Comparison of ENCODE assay signal across 9 mouse cellular contexts in genomic region chr7:99797911-99798647, GRCm38 (mm10). TPM values are rescaled to one million over a fixed set of nuclear protein-coding genes. Genes with fewer than 3 reads are reported as not detected.
DNase-seq lines count a peak whose midpoint lies in the region; ATAC-seq and TF ChIP-seq lines count a peak whose summit lies in the region.
"Had no signal": no experiment of that assay in that cellular context is flagged by ENCODE, and none has a peak within 500 bp of the region (broad histone marks: within the 10 kb centered on the region; RNA-seq: fewer than 3 reads in every experiment).

No protein-coding gene starts in this region.

- peak; percentile 86 for TF ChIP-seq CTCF in heart, postnatal 0 days (IDR thresholded peaks at IDR 0.05; ENCODE audit: low read depth)
- peak; percentile 87 for TF ChIP-seq CTCF in stomach, postnatal 0 days (IDR thresholded peaks at IDR 0.05; ENCODE audit: low read depth)

- no peak overlapping the region for H3K4me3 ChIP-seq in intestine, embryonic 14.5 days (ENCODE audit: low read depth, low read length)
- H3K4me3 ChIP-seq in intestine, embryonic 16.5 days (ENCODE audit: low read length): no peak overlapping the region
- H3K4me3 ChIP-seq in heart, postnatal 0 days (ENCODE audit: low read depth, low read length): no peak overlapping the region
- H3K4me3 ChIP-seq in midbrain, embryonic 10.5 days: no peak overlapping the region
- no peak overlapping the region for H3K4me3 ChIP-seq in stomach, postnatal 0 days (ENCODE audit: low read depth, low read length)
- H3K4me3 ChIP-seq: embryonic facial prominence, embryonic 13.5 days had no signal

- no peaks in the 10 kb centered on the region for H3K9me3 ChIP-seq in intestine, embryonic 14.5 days (ENCODE audit: control insufficient read depth, low read length)
- H3K9me3 ChIP-seq in intestine, embryonic 16.5 days (ENCODE audit: control insufficient read depth, low read length): no peaks in the 10 kb centered on the region
- H3K9me3 ChIP-seq in heart, postnatal 0 days (replicated peaks; ENCODE audit: control insufficient read depth, low read length): no peaks in the 10 kb centered on the region; the same call in 1 of the 2 replicates
- H3K9me3 ChIP-seq in midbrain, embryonic 10.5 days (replicated peaks): no peaks in the 10 kb centered on the region
- H3K9me3 ChIP-seq in stomach, postnatal 0 days (ENCODE audit: control insufficient read depth, low read length): no peaks in the 10 kb centered on the region

- no peaks in the 10 kb centered on the region for H3K36me3 ChIP-seq in intestine, embryonic 14.5 days (ENCODE audit: control insufficient read depth, insufficient read depth, low read length)
- no peaks in the 10 kb centered on the region for H3K36me3 ChIP-seq in intestine, embryonic 16.5 days (ENCODE audit: control insufficient read depth, insufficient read depth, low read length)
- no peaks in the 10 kb centered on the region for H3K36me3 ChIP-seq in heart, postnatal 0 days (replicated peaks; ENCODE audit: control insufficient read depth, insufficient read depth, low read length)
- H3K36me3 ChIP-seq in midbrain, embryonic 10.5 days: no peaks in the 10 kb centered on the region
- no peaks in the 10 kb centered on the region for H3K36me3 ChIP-seq in stomach, postnatal 0 days (ENCODE audit: control insufficient read depth, insufficient read depth, low read length)
- H3K36me3 ChIP-seq: embryonic facial prominence, embryonic 13.5 days had no signal

- H3K9ac ChIP-seq in intestine, embryonic 14.5 days (ENCODE audit: low read length): no peak overlapping the region
- H3K9ac ChIP-seq in intestine, embryonic 16.5 days (ENCODE audit: low read depth, low read length): no peak overlapping the region
- H3K9ac ChIP-seq in heart, postnatal 0 days (replicated peaks; ENCODE audit: low read depth, low read length): no peak overlapping the region
- no peak overlapping the region for H3K9ac ChIP-seq in stomach, postnatal 0 days (ENCODE audit: low read length)
- H3K9ac ChIP-seq: embryonic facial prominence, embryonic 13.5 days had no signal

- no peaks in the 10 kb centered on the region for H3K27me3 ChIP-seq in intestine, embryonic 14.5 days (replicated peaks; ENCODE audit: control insufficient read depth, insufficient read depth, low read length)
- no peaks in the 10 kb centered on the region for H3K27me3 ChIP-seq in intestine, embryonic 16.5 days (replicated peaks; ENCODE audit: control insufficient read depth, insufficient read depth, low read length)
- 0 out of 2 replicates have a peak, but pooled peaks cover 5% of the 10 kb centered on the region for H3K27me3 ChIP-seq in heart, postnatal 0 days (ENCODE audit: control insufficient read depth, insufficient read depth, low read length)
- peaks cover 34% of the 10 kb centered on the region for H3K27me3 ChIP-seq in midbrain, embryonic 10.5 days (ENCODE audit: low read depth, poor library complexity, severe bottlenecking)
- no peaks in the 10 kb centered on the region for H3K27me3 ChIP-seq in stomach, postnatal 0 days (ENCODE audit: control insufficient read depth, insufficient read depth, low read length)

- no peak overlapping the region for H3K4me2 ChIP-seq in intestine, embryonic 14.5 days (ENCODE audit: low read length)
- no peak overlapping the region for H3K4me2 ChIP-seq in intestine, embryonic 16.5 days (ENCODE audit: low read depth, low read length)
- no peak overlapping the region for H3K4me2 ChIP-seq in heart, postnatal 0 days (ENCODE audit: low read depth, low read length)
- H3K4me2 ChIP-seq in stomach, postnatal 0 days (replicated peaks; ENCODE audit: low read depth): no peak overlapping the region
- H3K4me2 ChIP-seq: embryonic facial prominence, embryonic 13.5 days had no signal

- 0 out of 2 replicates have a peak, but pooled peaks have one; percentile 60 for ATAC-seq in intestine, embryonic 14.5 days (replicated peaks; ENCODE audit: low FRiP score, low TSS enrichment, low read depth)
- no peak for ATAC-seq in intestine, embryonic 16.5 days
- 0 out of 2 replicates have a peak, but pooled peaks have one; percentile 53 for ATAC-seq in heart, postnatal 0 days (ENCODE audit: insufficient read depth, low read depth)
- ATAC-seq in stomach, postnatal 0 days (ENCODE audit: low FRiP score, low TSS enrichment): 0 out of 2 replicates have a peak, but pooled peaks have one; percentile 60

- no peak for DNase-seq in intestine, embryonic 14.5 days (ENCODE audit: low spot score)
- peak; percentile 89 for DNase-seq in NIH3T3 (ENCODE audit: low read depth)
- peak; percentile 93 for DNase-seq in embryo, embryonic 10.5 days (ENCODE audit: low spot score)
- DNase-seq in heart, postnatal 0 days (ENCODE audit: low spot score): peak; percentile 66
- peak; percentile 73 for DNase-seq in left cerebral cortex, adult 11 months (ENCODE audit: low spot score)
- peak; percentile 28 for DNase-seq in midbrain, embryonic 10.5 days (ENCODE audit: low spot score)
- no peak for DNase-seq in stomach, postnatal 0 days (ENCODE audit: low spot score)

- H3K4me1 ChIP-seq in intestine, embryonic 14.5 days (replicated peaks; ENCODE audit: control insufficient read depth, insufficient read depth, low read length): peaks cover 6% of the 10 kb centered on the region; the same call in 1 of the 2 replicates
- H3K4me1 ChIP-seq in intestine, embryonic 16.5 days (ENCODE audit: control insufficient read depth, insufficient read depth, low read length): peaks cover 7% of the 10 kb centered on the region; the same call in 1 of the 2 replicates
- H3K4me1 ChIP-seq in heart, postnatal 0 days (ENCODE audit: control insufficient read depth, insufficient read depth): 0 out of 2 replicates have a peak, but pooled peaks cover 9% of the 10 kb centered on the region
- H3K4me1 ChIP-seq in midbrain, embryonic 10.5 days: peaks cover 18% of the 10 kb centered on the region
- H3K4me1 ChIP-seq in stomach, postnatal 0 days (replicated peaks; ENCODE audit: control insufficient read depth, insufficient read depth): no peaks in the 10 kb centered on the region

- 32% methylated on average over 6 of the region's 6 CpGs for WGBS in intestine, embryonic 14.5 days
- WGBS in intestine, embryonic 16.5 days: 38% methylated on average over 6 of the region's 6 CpGs
- WGBS in heart, postnatal 0 days: 29% methylated on average over 6 of the region's 6 CpGs
- WGBS in midbrain, embryonic 10.5 days: 36% methylated on average over 6 of the region's 6 CpGs
- 32% methylated on average over 6 of the region's 6 CpGs for WGBS in stomach, postnatal 0 days

- H3K27ac ChIP-seq in intestine, embryonic 14.5 days (ENCODE audit: low read depth): no peak overlapping the region
- no peak overlapping the region for H3K27ac ChIP-seq in intestine, embryonic 16.5 days (ENCODE audit: low read length)
- H3K27ac ChIP-seq in heart, postnatal 0 days (ENCODE audit: low read depth): no peak overlapping the region
- H3K27ac ChIP-seq in midbrain, embryonic 10.5 days (replicated peaks): no peak overlapping the region
- H3K27ac ChIP-seq in stomach, postnatal 0 days (replicated peaks): no peak overlapping the region
- H3K27ac ChIP-seq: embryonic facial prominence, embryonic 13.5 days had no signal

- TF ChIP-seq EP300 in heart, postnatal 0 days (IDR thresholded peaks at IDR 0.05; ENCODE audit: low read depth): no peak
- no peak for TF ChIP-seq EP300 in stomach, postnatal 0 days (optimal IDR thresholded peaks at IDR 0.05)

RNA-seq across cellular contexts. Expression of gene Neu3, which starts 30.1 kb away (rescaled TPM):
- polyA plus RNA-seq in intestine, embryonic 14.5 days (2014; fragmentation: Nextera tagmentation; extraction: Ambion mirVana): 3.5 and 3.6 TPM in 2 replicates
- 6.0 and 7.2 TPM in 2 replicates for polyA plus RNA-seq in intestine, embryonic 16.5 days (2015; fragmentation: Nextera tagmentation; extraction: Ambion mirVana)
- total RNA-seq in heart, postnatal 0 days (2014; rRNA removed; ENCODE audit: low replicate concordance): 3.7 and 4.7 TPM in 2 replicates
- 3.0 and 3.3 TPM in 2 replicates for polyA plus RNA-seq in heart, postnatal 0 days (2015; fragmentation: Nextera tagmentation; extraction: Ambion mirVana)
- polyA plus RNA-seq in midbrain, embryonic 10.5 days (2016; fragmentation: Nextera tagmentation; extraction: Ambion mirVana): 2.5 TPM in 2 replicates
- polyA plus RNA-seq in stomach, postnatal 0 days (2015; fragmentation: Nextera tagmentation; extraction: Ambion mirVana): 4.0 and 4.4 TPM in 2 replicates

RNA-seq across cellular contexts. Expression of gene Olfr521, which starts 34.8 kb away (rescaled TPM):
- not detected in 2 replicates for polyA plus RNA-seq in intestine, embryonic 14.5 days (2014; fragmentation: Nextera tagmentation; extraction: Ambion mirVana)
- not detected in 2 replicates for polyA plus RNA-seq in intestine, embryonic 16.5 days (2015; fragmentation: Nextera tagmentation; extraction: Ambion mirVana)
- not detected in 2 replicates for total RNA-seq in heart, postnatal 0 days (2014; rRNA removed; ENCODE audit: low replicate concordance)
- polyA plus RNA-seq in heart, postnatal 0 days (2015; fragmentation: Nextera tagmentation; extraction: Ambion mirVana): not detected in 2 replicates
- not detected in 2 replicates for polyA plus RNA-seq in midbrain, embryonic 10.5 days (2016; fragmentation: Nextera tagmentation; extraction: Ambion mirVana)
- polyA plus RNA-seq in stomach, postnatal 0 days (2015; fragmentation: Nextera tagmentation; extraction: Ambion mirVana): not detected in 2 replicates
- polyA plus RNA-seq: embryonic facial prominence, embryonic 13.5 days had no signal

Comparison
In these comparisons a context has a peak if more than half of its experiments do, and no peak if none do; other contexts are left out.
1. DNase-seq: peak in NIH3T3 (single experiment), embryo, embryonic 10.5 days (single experiment), heart, postnatal 0 days (single experiment), left cerebral cortex, adult 11 months (single experiment) and midbrain, embryonic 10.5 days (single experiment); none in intestine, embryonic 14.5 days (single experiment) and stomach, postnatal 0 days (single experiment).